Mouse (Mus musculus) MEL (cell line): ENCODE data around the gene Foxg1. TPM values are rescaled to one million over a fixed set of nuclear protein-coding genes. Genes with fewer than 3 reads are reported as not detected.

Source experiments
- DNase-seq: peaks from one replicate; pipeline ENCODE4 v3.0.0; 2011; ENCODE audit warnings: low read depth, low spot score
- H3K27ac ChIP-seq: 2 replicates; pipeline ENCODE4 v1.5.1; 2012; ENCODE audit warnings: low read depth, mild to moderate bottlenecking, control low read depth, low read length, moderate library complexity; ENCODE audit not compliant: control insufficient read depth
- H3K27me3 ChIP-seq, 2 experiments: fragments of 150-350 bp in 1 of 2; sonication (generic) in 1 of 2; 2 replicates each; pipeline ENCODE4 v1.6.1; 2012; ENCODE audit warnings: low read length in 2 of 2, mild to moderate bottlenecking in 2 of 2, improper control_type of control experiment in 1 of 2, moderate library complexity in 1 of 2; ENCODE audit not compliant: insufficient read depth in 2 of 2, control insufficient read depth in 1 of 2
- H3K36me3 ChIP-seq, 2 experiments: 2 replicates each; pipeline ENCODE4 v1.6.1; 2012 to 2014; ENCODE audit warnings: low read length in 2 of 2, improper control_type of control experiment in 1 of 2, inconsistent platforms in 1 of 2, mild to moderate bottlenecking in 1 of 2; ENCODE audit not compliant: insufficient read depth in 2 of 2, control insufficient read depth in 1 of 2
- H3K4me1 ChIP-seq, 2 experiments: fragments of 150-350 bp in 1 of 2; sonication (generic) in 1 of 2; 2 replicates each; pipeline ENCODE4 v1.6.1; 2012; ENCODE audit warnings: low read length in 2 of 2, improper control_type of control experiment in 1 of 2, mild to moderate bottlenecking in 1 of 2; ENCODE audit not compliant: insufficient read depth in 2 of 2, control insufficient read depth in 1 of 2
- H3K4me3 ChIP-seq, 2 experiments: fragments of 150-350 bp in 1 of 2; sonication (generic) in 1 of 2; 2 replicates each; pipeline ENCODE4 v1.5.1; 2012; ENCODE audit warnings: low read depth in 2 of 2, low read length in 2 of 2, mild to moderate bottlenecking in 2 of 2, moderate library complexity in 2 of 2, control low read depth in 1 of 2, improper control_type of control experiment in 1 of 2; ENCODE audit not compliant: control insufficient read depth in 1 of 2, insufficient read depth in 1 of 2
- H3K79me2 ChIP-seq: 2 replicates; pipeline ENCODE4 v1.6.1; 2012; ENCODE audit warnings: mild to moderate bottlenecking, low read length, moderate library complexity; ENCODE audit not compliant: control insufficient read depth, poor library complexity, insufficient read depth
- H3K9ac ChIP-seq: 2 replicates; pipeline ENCODE4 v1.6.1; 2012; ENCODE audit warnings: low read depth, mild to moderate bottlenecking, control low read depth, low read length, moderate library complexity; ENCODE audit not compliant: control insufficient read depth, poor library complexity, severe bottlenecking
- H3K9me3 ChIP-seq: fragments of 150-350 bp; sonication (generic); replicated peaks from 2 replicates; pipeline ENCODE4 v1.6.1; 2012; ENCODE audit warnings: mild to moderate bottlenecking, low read length, improper control_type of control experiment, moderate library complexity; ENCODE audit not compliant: insufficient read depth
- CHD2 ChIP-seq: IDR thresholded peaks from 2 replicates; pipeline ENCODE4 v1.6.1; 2011; ENCODE audit warnings: low read length, improper control_type of control experiment
- E2F4 ChIP-seq: IDR thresholded peaks from 2 replicates; pipeline ENCODE4 v1.6.1; 2011; ENCODE audit warnings: low read depth, low read length, improper control_type of control experiment, borderline replicate concordance
- EP300 ChIP-seq, 2 experiments: IDR thresholded peaks; 2 replicates each; pipeline ENCODE4 v1.6.1; 2011; ENCODE audit warnings: improper control_type of control experiment in 2 of 2, low read length in 2 of 2, low read depth in 1 of 2, mild to moderate bottlenecking in 1 of 2
- ETS1 ChIP-seq: IDR thresholded peaks from 2 replicates; pipeline ENCODE4 v1.6.1; 2012; ENCODE audit warnings: low read depth, mild to moderate bottlenecking, inconsistent platforms, low read length, improper control_type of control experiment, moderate library complexity
- HCFC1 ChIP-seq: IDR thresholded peaks from 2 replicates; pipeline ENCODE4 v1.6.1; 2012; ENCODE audit warnings: low read depth, mild to moderate bottlenecking, inconsistent platforms, low read length, improper control_type of control experiment, moderate library complexity
- KAT2A ChIP-seq: conservative IDR thresholded peaks from 2 replicates; pipeline ENCODE4 v1.6.1; 2012; ENCODE audit warnings: low read depth, low read length, improper control_type of control experiment, inconsistent platforms
- MAX ChIP-seq: IDR thresholded peaks from 2 replicates; pipeline ENCODE4 v1.6.1; 2011; ENCODE audit warnings: low read length, improper control_type of control experiment
- MYB ChIP-seq: IDR thresholded peaks from 2 replicates; pipeline ENCODE4 v1.6.1; 2011; ENCODE audit warnings: mild to moderate bottlenecking, low read depth, low read length, improper control_type of control experiment
- NELFE ChIP-seq: IDR thresholded peaks from 2 replicates; pipeline ENCODE4 v1.6.1; 2011; ENCODE audit warnings: low read depth, low read length, improper control_type of control experiment
- POLR2AphosphoS5 ChIP-seq: IDR thresholded peaks from 2 replicates; pipeline ENCODE4 v1.6.1; 2012; ENCODE audit warnings: low read depth, borderline replicate concordance, mild to moderate bottlenecking, inconsistent platforms, low read length, moderate library complexity, mixed read lengths
- SMC3 ChIP-seq: IDR thresholded peaks from 2 replicates; pipeline ENCODE4 v1.6.1; 2011; ENCODE audit warnings: low read depth, low read length, improper control_type of control experiment
- TAL1 ChIP-seq: IDR thresholded peaks from 2 replicates; pipeline ENCODE4 v1.6.1; 2012; ENCODE audit warnings: mild to moderate bottlenecking, inconsistent platforms, low read length, moderate library complexity, mixed read lengths
- TBP ChIP-seq: IDR thresholded peaks from 2 replicates; pipeline ENCODE4 v1.8.0; 2011; ENCODE audit warnings: low read depth, low read length, improper control_type of control experiment
- UBTF ChIP-seq: IDR thresholded peaks from 2 replicates; pipeline ENCODE4 v1.6.1; 2012; ENCODE audit warnings: low read depth, mild to moderate bottlenecking, inconsistent platforms, low read length, improper control_type of control experiment, moderate library complexity, borderline replicate concordance; ENCODE audit not compliant: insufficient read depth
- USF1 ChIP-seq: IDR thresholded peaks from 2 replicates; pipeline ENCODE4 v1.6.1; 2014; ENCODE audit warnings: low read depth, mild to moderate bottlenecking, inconsistent platforms, low read length, improper control_type of control experiment, moderate library complexity
- USF2 ChIP-seq, 2 experiments: IDR thresholded peaks; 2 replicates each; pipeline ENCODE4 v1.6.1; 2011 to 2012; ENCODE audit warnings: improper control_type of control experiment in 2 of 2, low read length in 2 of 2, borderline replicate concordance in 1 of 2, inconsistent platforms in 1 of 2, low read depth in 1 of 2, mild to moderate bottlenecking in 1 of 2; ENCODE audit not compliant: insufficient read depth in 1 of 2
- ZNF384 ChIP-seq: IDR thresholded peaks from 2 replicates; pipeline ENCODE4 v1.6.1; 2012; ENCODE audit warnings: low read depth, mild to moderate bottlenecking, inconsistent platforms, low read length, improper control_type of control experiment
- polyA plus RNA-seq, 2 experiments: library from polyadenylated mRNA; stranded (reverse) in 1 of 2; unstranded in 1 of 2; fragments of >175 nt in 1 of 2; fragments of >200 nt in 1 of 2; gene quantifications; 2 replicates each; pipeline versions ENCODE4 v1.2.1 to v1.2.4; 2012; ENCODE audit warnings: low replicate concordance in 2 of 2, low read depth in 1 of 2; ENCODE audit not compliant: insufficient read length in 2 of 2, insufficient read depth in 1 of 2, missing spikeins in 1 of 2
- total RNA-seq: library from RNA; depleted of rRNA; stranded (reverse); fragments of 300-350 nt; gene quantifications from 2 replicates; pipeline ENCODE4 v1.2.3, GENCODE M21; 2012

The Foxg1 gene
- total and polyA plus RNA-seq, 3 experiments: not detected

DNA sequence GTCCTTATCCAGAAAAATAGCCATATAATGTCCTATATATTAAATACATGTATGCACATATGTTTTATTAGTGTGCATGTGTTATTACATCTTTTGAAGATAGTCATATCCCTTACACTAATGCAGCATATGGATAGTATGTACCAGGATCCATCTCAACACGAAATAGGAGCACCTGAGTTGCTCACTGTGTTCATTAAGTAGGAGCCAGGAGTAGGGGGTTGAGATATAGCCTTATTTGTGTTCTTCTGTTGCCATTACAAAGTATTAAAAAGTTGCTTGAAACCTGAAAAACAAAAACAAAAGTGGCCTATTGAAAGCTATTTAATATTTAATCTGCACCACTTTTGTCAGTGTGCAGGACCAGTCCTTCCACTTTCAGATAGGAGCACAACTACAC lies 11.7 kb downstream of the Foxg1 start:
- H3K27me3 ChIP-seq: no peaks in the 10 kb centered on the region
- TF ChIP-seq MYB: no peak
- TF ChIP-seq NELFE: no peak
- TF ChIP-seq E2F4: no peak
- TF ChIP-seq POLR2AphosphoS5: no peak
- no peak for TF ChIP-seq ZNF384
- no peak for TF ChIP-seq USF2 (IDR thresholded peaks at IDR 0.05; ENCODE audit: borderline replicate concordance in 1 of 2, insufficient read depth in 1 of 2, low read depth in 1 of 2, low read length in 2 of 2)
- no peak for TF ChIP-seq SMC3
- no peak for TF ChIP-seq TAL1
- no peak for TF ChIP-seq UBTF
- no peak for TF ChIP-seq USF1
- TF ChIP-seq EP300 (IDR thresholded peaks at IDR 0.05; ENCODE audit: low read depth in 1 of 2, low read length in 2 of 2): no peak
- no peak for TF ChIP-seq CHD2
- TF ChIP-seq, all 39 proteins: peak for 0
- H3K4me3 ChIP-seq: no peak overlapping the region
- no peak overlapping the region for H3K27ac ChIP-seq
- H3K79me2 ChIP-seq: no peaks in the 10 kb centered on the region
- no peak overlapping the region for H3K9ac ChIP-seq
- H3K36me3 ChIP-seq: no peaks in the 10 kb centered on the region
- no peaks in the 10 kb centered on the region for H3K9me3 ChIP-seq
- no peaks in the 10 kb centered on the region for H3K4me1 ChIP-seq
- no peak for DNase-seq

DNA sequence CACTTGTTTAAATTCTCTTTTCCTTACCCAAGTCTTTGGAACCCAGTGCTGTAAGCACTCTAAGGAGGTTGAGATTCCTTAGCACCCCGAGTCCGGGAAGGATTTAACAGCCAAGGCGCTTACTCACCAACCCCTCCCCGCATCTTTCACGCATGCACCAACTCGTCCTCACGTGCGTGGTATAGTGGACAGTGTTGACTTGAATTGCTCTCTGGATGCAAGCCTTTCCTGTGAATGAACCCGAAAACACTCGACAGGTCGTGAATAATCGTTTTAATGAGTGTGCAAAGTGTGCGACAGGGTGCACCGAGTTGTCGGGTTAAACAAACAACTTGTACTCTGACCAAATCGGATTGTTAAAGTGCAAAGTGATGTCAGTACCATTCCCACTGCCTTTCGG lies 12.4 kb downstream of the Foxg1 start:
- no peak for DNase-seq
- Histone ChIP-seq H3K27ac (no peak overlapping the region), H3K27me3 (no peaks in the 10 kb centered on the region), H3K9me3 (no peaks in the 10 kb centered on the region), H3K79me2 (no peaks in the 10 kb centered on the region), H3K4me1 (no peaks in the 10 kb centered on the region), H3K9ac (no peak overlapping the region), H3K36me3 (no peaks in the 10 kb centered on the region)
- no peak for TF ChIP-seq ETS1
- no peak for TF ChIP-seq TBP
- TF ChIP-seq HCFC1: no peak
- no peak for TF ChIP-seq KAT2A
- no peak for TF ChIP-seq MAX
- TF ChIP-seq, all 39 proteins: peak for 0
- H3K4me3 ChIP-seq: no peak overlapping the region
